Mouse (Mus musculus): ENCODE results near the gene Phf5a.
"Not testable (repeated sequence)": the region's sequence is repeated elsewhere in the genome, so short reads cannot be mapped to it uniquely, and the experiment has no call there.

Gene Phf5a

GRCm38 (mm10) chr15:81871604-81872261 lies at the start of gene Phf5a:
Phf5a (minus strand) TSS chr15:81871911.
- DNase-seq (ENCODE audit: low read depth, low spot score) = peak; percentile 99

DNA sequence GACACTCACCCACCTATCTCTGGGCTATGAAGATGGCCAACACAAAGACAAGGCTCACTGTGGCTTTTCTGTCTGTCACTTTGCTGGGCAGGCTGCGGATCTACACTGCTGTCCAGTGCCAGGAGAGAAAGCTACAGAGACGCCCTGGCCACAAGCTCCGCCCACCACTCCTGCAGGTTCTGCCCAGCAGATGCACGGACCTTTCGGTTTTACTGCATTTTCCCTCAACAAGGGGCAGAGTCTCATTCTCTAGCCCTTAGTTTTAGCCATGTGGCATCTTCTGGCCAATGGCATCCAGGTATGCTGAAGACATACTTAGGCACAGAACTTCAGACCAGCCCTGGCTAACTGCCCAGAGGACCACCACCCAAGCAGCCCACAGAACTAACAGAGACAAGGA lies 49.5 kb upstream of the Phf5a start:
- DNase-seq (ENCODE audit: low read depth, low spot score) = no peak

DNA sequence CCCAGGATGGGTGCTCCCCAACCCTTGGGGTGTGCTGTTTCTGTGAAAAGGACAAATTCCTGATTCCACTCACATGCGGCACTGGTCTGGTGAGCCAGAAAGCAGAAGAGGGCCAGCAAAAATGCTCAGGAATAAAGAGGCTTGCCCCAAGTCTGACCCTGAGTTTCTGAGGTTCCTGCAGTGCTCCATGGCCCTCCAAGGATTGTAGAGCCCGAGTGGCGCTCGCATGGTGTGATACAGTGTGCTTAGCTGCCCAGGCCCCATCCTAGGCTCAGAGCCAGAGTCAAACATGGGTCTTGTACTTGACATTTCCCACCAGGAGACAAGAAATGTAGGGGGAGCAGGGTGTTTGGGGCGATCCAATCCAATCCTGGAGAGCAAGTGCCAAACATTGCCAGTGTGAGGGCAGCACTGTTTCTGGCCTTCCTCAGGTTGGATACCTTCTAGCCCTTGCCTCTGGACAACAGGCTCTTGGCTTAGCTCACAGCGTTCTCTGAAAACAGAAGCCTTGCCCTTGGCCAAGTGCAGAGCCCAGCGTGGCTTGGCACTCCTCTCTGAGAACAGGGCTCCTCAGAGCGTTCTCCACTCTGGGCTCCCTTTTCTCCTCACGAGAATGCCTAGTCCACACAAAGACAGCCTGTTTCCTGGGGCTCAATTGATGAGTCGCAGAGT lies 49.0 kb upstream of the Phf5a start:
- peak; percentile 82 for DNase-seq (ENCODE audit: low read depth, low spot score)

- peak; percentile 61 for DNase-seq (ENCODE audit: low read depth, low spot score)
These were observed 47.4 kb upstream of the Phf5a start for GRCm38 (mm10) chr15:81919062-81919461.

- peak; percentile 85 for DNase-seq (ENCODE audit: low read depth, low spot score)
These were observed 46.1 kb upstream of the Phf5a start for GRCm38 (mm10) chr15:81917621-81918463.

DNA sequence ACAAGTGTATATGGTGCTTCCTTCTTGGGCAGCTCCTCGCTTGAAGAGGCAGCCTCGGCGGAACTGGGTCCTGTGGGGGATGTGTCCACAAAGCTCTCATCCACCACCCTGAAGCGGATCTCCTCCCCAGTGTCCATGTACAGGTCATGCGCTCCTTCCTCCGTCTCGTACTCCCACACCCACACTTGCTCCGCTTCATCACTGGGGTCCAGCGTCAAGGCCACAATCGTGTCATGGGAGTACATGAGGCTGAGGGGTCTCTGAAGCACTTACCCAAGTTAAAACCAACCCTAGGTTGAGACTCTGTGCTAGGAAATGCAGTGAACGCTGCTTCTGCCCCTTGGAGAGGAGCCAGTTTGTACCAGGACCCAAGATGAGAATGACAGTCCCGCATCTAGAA lies 45.5 kb upstream of the Phf5a start:
- no peak for DNase-seq (ENCODE audit: low read depth, low spot score)

GRCm38 (mm10) chr15:81915663-81916062 lies 44.0 kb upstream of the Phf5a start:
- no peak for DNase-seq (ENCODE audit: low read depth, low spot score)

DNA sequence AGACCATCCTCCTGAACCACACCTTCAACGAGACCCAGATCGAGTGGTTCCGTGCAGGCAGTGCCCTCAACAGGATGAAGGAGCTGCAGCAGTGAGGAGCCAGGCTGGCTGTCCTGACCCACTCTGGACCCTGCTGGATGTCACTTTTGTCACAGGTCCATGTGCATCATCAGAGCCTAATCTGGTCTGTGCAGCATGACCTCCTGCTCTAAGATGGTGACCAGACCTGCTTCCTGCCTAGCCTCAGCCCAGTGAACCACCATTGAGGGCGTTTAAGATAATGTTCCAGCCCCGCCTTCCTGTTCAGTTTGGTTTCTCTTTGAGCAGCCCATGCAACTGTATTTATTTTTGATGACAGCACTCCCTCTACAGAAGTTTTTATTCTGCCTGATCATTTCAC lies 43.0 kb upstream of the Phf5a start:
- DNase-seq (ENCODE audit: low read depth, low spot score) = no peak

GRCm38 (mm10) chr15:81912498-81912897 lies 40.8 kb upstream of the Phf5a start:
- no peak for DNase-seq (ENCODE audit: low read depth, low spot score)

GRCm38 (mm10) chr15:81908767-81909166 lies 37.1 kb upstream of the Phf5a start:
- DNase-seq (ENCODE audit: low read depth, low spot score) = not testable (repeated sequence)

- no peak for DNase-seq (ENCODE audit: low read depth, low spot score)
These were observed 36.2 kb upstream of the Phf5a start for GRCm38 (mm10) chr15:81907953-81908352.

GRCm38 (mm10) chr15:81904939-81905338 lies 33.2 kb upstream of the Phf5a start:
- peak; percentile 82 for DNase-seq (ENCODE audit: low read depth, low spot score)

DNA sequence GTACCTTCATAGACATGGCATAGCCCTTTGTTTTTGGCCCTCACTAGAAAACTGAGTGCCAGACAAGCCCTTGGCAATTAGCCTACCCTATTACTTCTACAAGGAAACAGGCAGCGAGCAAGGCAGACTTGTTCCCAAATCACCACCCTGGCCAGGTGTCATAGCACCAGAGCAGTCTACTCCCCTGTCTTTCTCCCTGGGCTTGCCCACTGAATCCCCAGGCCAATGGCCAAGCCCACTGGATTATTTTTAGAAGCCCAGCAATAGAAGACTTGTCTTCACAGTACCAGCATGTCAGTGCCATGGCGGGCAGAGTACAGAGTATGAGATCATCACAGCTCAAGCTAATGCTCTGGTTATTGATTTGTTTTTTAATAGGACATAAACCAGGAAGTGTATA lies 27.0 kb upstream of the Phf5a start:
- peak; percentile 72 for DNase-seq (ENCODE audit: low read depth, low spot score)

DNA sequence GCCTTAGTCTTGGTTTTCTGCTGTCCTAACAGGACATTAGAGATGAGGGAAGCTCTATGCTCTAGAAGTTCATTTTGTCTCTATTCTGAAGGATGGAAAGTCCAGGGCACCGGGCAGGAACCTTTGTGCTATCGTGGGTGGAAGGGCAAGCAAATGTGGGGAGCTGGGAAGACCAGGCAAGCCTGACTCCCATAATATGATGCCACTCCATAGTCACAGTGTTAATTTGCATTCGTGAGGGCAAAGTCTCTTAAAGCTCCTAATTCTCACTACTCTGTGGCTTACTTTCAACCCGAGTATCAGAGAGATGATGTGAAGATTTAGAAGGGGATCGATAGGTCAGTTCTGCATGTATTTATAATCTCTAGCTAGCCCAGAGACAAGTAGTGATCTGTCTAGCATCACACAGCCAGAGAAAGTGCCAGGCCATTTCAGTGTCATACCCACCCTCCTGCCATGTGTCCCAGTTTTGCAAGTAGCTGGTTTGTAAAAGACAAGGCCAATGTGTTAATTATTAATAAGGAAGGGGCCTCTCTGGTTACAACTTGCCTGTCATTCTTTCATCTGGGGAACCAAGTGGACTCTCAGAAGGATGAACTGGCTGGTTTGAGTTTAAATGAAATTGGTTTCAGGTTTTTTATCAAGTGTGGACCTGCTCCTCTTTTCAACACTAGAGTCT lies 26.0 kb upstream of the Phf5a start:
- no peak for DNase-seq (ENCODE audit: low read depth, low spot score)

GRCm38 (mm10) chr15:81896407-81896806 lies 24.7 kb upstream of the Phf5a start:
- DNase-seq (ENCODE audit: low read depth, low spot score) = peak; percentile 60

- no peak for DNase-seq (ENCODE audit: low read depth, low spot score)
These were observed 22.3 kb upstream of the Phf5a start for GRCm38 (mm10) chr15:81894002-81894401.

- DNase-seq (ENCODE audit: low read depth, low spot score) = no peak
These were observed 20.3 kb upstream of the Phf5a start for GRCm38 (mm10) chr15:81891822-81892580.

DNA sequence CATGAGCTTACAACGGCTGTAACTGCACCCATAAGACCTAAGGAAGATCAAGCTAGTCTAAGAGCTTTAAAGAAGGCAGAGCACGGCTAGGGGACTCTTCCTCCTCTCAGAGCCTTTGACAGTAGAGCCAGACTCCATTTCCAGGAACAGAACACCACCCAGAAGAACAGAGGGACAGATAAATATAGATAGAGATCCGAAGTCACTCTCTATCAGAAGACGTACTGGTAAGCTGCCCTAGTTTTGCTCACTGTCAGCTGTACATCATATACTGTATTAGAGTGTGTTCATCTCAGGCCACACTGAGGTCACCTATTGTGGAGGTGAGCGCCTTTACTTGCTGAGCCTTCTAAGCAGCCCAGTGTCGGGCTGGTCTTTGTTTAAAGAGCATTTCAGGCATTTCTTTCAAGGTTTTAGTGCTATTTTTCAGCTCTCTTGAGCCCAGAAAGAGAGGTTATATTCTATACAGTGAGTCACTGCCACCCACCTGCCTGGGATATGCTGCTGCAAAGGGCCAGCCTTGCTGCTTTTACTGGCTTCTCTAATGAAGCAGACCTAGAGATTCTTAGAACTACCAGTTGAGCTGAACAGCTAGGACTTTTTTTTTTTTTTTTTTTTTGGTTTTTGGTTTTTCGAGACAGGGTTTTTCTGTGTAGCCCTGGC lies 19.6 kb upstream of the Phf5a start:
- DNase-seq (ENCODE audit: low read depth, low spot score) = peak; percentile 83

DNA sequence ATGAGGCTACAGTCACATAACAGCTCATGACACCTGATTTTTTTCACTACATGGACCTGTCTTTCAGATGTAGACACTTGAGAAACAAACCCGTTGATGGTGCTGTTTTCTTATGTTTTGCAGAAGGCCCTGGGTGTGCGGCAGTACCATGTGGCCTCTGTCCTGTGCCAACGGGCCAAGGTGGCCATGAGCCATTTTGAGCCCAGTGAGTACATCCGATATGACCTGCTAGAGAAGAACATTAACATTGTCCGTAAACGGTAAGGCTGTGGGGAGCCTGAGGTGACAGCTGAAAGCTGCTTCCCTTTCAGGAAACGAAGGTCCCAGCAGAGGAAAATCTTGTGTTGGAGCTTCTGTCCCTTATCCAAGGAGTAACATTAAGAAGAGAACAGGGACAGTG lies 17.5 kb upstream of the Phf5a start:
- peak; percentile 71 for DNase-seq (ENCODE audit: low read depth, low spot score)

GRCm38 (mm10) chr15:81886795-81887550 lies 15.3 kb upstream of the Phf5a start:
- no peak for DNase-seq (ENCODE audit: low read depth, low spot score)

All from brain, adult 2 months (tissue).